Mouse (Mus musculus) adrenal gland, adult 18-20 months (tissue): ENCODE results near the gene Adamts9. TPM values are rescaled to one million over a fixed set of nuclear protein-coding genes. Genes with fewer than 3 reads are reported as not detected.

Experiments
- DNase-seq, 2 experiments: peaks; one replicate each; pipeline ENCODE4 v3.0.0; 2021 to 2022; ENCODE audit warnings: low spot score in 2 of 2
- total RNA-seq, 2 experiments: library from RNA; stranded (reverse); gene quantifications; 1 replicate in 1 of 2; 2 replicates in 1 of 2; pipeline ENCODE4 v1.2.3; 2021

Adamts9 gene
- total RNA-seq, 2 experiments from 2014 or later: 24.9 to 37.1 TPM

GRCm38 (mm10) chr6:92940191-92941131, 2.8 kb downstream of the Adamts9 start:
- peak; percentile 36 to 58 for DNase-seq

GRCm38 (mm10) chr6:92928261-92928660, 15.0 kb downstream of the Adamts9 start:
- no peak for DNase-seq

- DNase-seq: no peak
These were observed 18.8 kb downstream of the Adamts9 start for GRCm38 (mm10) chr6:92924536-92924935.

- no peak for DNase-seq
These were observed 21.4 kb downstream of the Adamts9 start for GRCm38 (mm10) chr6:92921843-92922242.

GRCm38 (mm10) chr6:92920938-92921689, 22.2 kb downstream of the Adamts9 start:
- DNase-seq: no peak

GRCm38 (mm10) chr6:92910611-92911010, 32.7 kb downstream of the Adamts9 start:
- DNase-seq: no peak

- no peak for DNase-seq
These were observed 33.9 kb downstream of the Adamts9 start for GRCm38 (mm10) chr6:92909361-92909760.

- DNase-seq: no peak
These were observed 37.4 kb downstream of the Adamts9 start for GRCm38 (mm10) chr6:92905922-92906321.

- DNase-seq: no peak
These were observed 38.8 kb downstream of the Adamts9 start for GRCm38 (mm10) chr6:92904491-92904890.

GRCm38 (mm10) chr6:92904037-92904436, 39.3 kb downstream of the Adamts9 start:
- no peak for DNase-seq

GRCm38 (mm10) chr6:92891535-92891934, 51.8 kb downstream of the Adamts9 start:
- no peak for DNase-seq

GRCm38 (mm10) chr6:92883131-92883900, 60.0 kb downstream of the Adamts9 start:
- DNase-seq: no peak

GRCm38 (mm10) chr6:92882446-92882845, 60.8 kb downstream of the Adamts9 start:
- no peak for DNase-seq

- no peak for DNase-seq
These were observed 63.5 kb downstream of the Adamts9 start for GRCm38 (mm10) chr6:92879700-92880265.

- no peak for DNase-seq
These were observed 64.5 kb downstream of the Adamts9 start for GRCm38 (mm10) chr6:92878771-92879170.

GRCm38 (mm10) chr6:92877236-92877635, 66.1 kb downstream of the Adamts9 start:
- DNase-seq: no peak

- no peak for DNase-seq
These were observed 67.2 kb downstream of the Adamts9 start for GRCm38 (mm10) chr6:92876121-92876520.

GRCm38 (mm10) chr6:92875340-92875739, 68.0 kb downstream of the Adamts9 start:
- DNase-seq: no peak

- DNase-seq: no peak
These were observed 68.4 kb downstream of the Adamts9 start for GRCm38 (mm10) chr6:92874854-92875253.

GRCm38 (mm10) chr6:92872766-92873165, 70.5 kb downstream of the Adamts9 start:
- DNase-seq: no peak

- no peak for DNase-seq
These were observed 71.5 kb downstream of the Adamts9 start for GRCm38 (mm10) chr6:92871813-92872212.
